Mouse (Mus musculus) large intestine, adult 2 months (tissue): Measurements from ENCODE around the gene Pgf. TPM values are rescaled to one million over a fixed set of nuclear protein-coding genes. Genes with fewer than 3 reads are reported as not detected.
A peak's percentile ranks its signal among the peaks of the same experiment; 100 is the strongest.

ENCODE experiments used
- DNase-seq: peaks from one replicate; pipeline ENCODE4 v3.0.0-alpha.2; 2012; ENCODE audit warnings: low read depth, low spot score
- WGBS: fragments of 180-500 bp; shearing (Covaris S2); methylation state at CpG from one replicate; pipeline ENCODE4 v1.1.7; 2018; 5-methylcytosine and 5-hydroxymethylcytosine counted together
- polyA plus RNA-seq: library from polyadenylated mRNA; depleted of rRNA; stranded (reverse); fragments of >200 nt; gene quantifications from 2 replicates; pipeline ENCODE4 v1.2.3, GENCODE M21; 2012

The Pgf gene
- polyA plus RNA-seq, 1 experiment: 1.2 TPM

DNA sequence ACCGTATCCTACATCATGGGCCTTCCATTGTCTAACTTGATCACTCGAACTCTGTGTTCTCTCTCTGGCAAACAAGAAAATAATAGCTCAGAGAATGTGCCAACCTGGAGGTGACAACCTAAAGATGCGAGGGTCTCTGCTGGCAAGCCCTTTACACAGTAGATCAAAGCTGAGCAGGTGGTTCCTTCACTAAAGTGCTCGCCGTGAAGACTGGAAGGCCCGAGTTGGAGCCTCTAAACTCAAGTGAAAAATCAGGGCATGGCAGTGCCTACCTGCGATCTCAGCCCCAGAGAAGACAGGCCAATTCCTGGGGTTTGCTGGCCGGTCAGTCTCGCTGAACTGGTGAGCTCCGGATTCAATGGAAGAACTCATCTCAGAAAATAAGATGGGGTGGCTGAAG, 15.6 kb upstream of the Pgf start:
- DNase-seq: no peak
- 84% methylated on average over 10 of the region's 10 CpGs for WGBS

DNA sequence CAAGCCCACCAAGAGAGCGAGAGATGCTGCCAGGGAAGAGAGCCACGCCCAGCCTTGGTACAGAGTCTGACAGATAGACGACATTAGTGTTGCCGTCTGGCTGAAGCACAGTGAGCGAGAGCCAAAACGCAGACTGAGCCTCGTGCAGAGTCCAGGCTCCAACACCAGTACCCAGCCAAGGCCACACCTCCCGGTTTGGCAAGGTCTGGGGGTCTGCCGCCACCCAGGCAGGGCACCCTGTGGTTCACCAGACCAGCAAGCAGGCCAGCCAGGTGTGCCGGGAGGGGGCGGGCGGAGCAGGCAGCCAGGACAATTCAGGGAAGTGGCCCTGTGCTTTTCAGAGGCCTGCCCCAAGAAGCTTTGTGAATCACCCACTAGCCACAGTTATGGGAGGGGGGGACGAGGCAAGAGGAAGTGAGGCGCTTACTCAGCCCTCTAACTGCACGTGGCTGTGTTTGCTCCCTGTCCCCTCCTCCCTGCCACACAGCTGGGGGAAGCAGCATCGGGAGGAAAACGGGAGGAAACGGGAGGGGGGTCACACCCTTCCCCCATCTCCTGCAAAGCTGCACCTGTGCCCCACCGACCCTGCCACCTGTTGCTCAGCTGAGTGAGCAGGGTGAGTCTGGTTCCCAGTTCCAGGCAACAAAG, 15.0 kb upstream of the Pgf start:
- WGBS: 10% methylated on average over 19 of the region's 19 CpGs
- no peak for DNase-seq

DNA sequence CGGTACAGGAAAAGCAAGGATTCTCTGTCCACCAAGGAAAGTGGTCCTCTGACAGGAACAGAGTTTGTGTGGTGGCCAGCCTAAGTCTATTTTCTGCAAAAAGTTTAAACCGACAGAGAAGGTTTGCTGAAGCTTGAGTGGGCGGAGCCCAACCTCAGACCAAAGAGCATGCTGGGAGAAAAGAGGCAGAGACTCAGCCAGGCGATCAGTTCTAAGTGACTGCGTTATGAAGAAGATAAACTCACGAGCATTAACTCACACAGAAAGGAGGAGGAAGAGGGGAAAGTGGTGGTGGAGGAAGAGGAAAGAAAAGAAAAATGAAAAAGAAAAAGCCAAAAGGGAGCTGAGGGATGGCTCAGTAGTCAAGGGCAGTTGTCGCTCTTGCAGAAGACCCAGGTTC, 12.7 kb upstream of the Pgf start:
- DNase-seq: no peak
- WGBS: 68% methylated on average over 7 of the region's 7 CpGs

DNA sequence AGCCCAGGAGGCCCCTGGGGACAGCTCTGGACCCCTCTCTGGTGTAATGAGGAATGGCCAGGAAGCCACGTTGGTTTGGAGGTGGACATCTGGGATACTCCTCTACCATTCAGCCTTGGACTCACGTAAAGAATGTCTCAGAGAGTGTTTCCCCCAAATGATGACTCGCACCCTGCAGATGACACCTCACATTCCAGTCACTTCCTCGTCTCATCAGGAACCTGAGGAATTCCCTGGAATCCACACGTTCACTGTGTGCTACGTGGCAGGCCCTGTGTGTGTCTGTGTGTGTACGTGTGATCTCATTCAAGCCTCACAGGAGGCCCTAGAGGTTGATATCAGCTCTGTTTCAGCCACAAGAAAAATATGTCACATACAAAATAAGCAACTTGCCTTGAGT, 8.8 kb upstream of the Pgf start:
- DNase-seq: no peak
- WGBS: 57% methylated on average over 7 of the region's 7 CpGs

DNA sequence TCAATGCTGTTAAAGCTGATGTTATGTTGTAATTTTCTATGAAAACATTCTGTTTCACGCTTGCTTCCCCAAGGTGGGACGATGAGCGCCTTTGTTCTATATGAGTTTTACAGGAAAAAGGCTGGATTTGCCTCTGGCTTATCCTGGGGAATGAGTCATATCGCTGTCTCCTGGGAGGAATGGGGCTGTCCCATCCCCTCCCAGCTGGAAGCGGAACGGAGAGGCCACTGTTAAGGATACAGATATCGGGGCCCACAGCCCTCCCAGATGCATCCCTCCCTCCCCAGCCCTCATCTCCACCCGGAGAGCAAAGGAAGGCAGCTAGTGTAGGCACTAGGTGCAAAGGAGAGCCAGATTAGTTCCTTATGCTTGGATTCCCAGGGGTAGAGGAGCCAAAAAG, 8.2 kb upstream of the Pgf start:
- WGBS: 33% methylated on average over 8 of the region's 8 CpGs
- no peak for DNase-seq

DNA sequence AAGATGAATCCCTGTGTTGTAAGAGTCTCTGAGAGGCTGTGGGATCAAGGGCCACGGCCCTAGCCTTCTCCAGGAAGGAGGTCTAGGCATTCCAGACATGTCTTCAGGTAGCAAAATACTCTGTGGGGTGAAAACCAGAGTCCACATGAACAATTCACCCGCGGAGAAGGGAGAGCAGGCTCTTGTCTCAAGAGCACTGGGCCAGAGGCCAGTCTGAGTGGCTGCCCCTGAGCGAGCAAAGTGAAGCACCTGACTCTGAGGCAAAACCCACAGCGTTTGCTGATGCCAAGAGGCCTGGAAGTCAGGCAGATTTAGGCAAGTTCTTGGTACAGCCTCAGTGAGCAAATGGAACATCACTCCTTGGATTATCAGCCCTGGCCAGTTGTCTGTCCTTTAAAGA, 6.5 kb upstream of the Pgf start:
- no peak for DNase-seq
- 57% methylated on average over 5 of the region's 5 CpGs for WGBS

DNA sequence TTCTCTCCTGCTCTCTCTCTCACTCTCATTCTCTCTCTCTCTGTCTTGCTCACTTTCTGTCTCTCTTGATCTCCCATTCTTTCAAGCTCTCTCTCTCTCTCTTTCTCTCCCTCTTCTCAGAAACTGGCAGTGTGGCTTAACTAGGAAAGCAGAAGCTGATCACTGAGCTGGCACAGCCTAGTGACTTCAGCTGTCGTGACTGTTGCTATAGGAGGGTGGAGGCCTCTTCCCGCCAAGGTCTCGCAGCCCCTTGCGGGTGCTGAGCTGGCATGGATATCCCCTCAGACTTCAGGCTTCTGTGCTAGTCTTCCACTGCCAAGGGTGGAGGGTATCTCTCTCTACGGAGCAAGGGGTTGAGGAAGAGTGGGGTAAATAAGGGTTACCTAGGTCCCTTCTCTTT, 5.3 kb upstream of the Pgf start:
- no peak for DNase-seq
- 64% methylated on average over 5 of the region's 5 CpGs for WGBS

DNA sequence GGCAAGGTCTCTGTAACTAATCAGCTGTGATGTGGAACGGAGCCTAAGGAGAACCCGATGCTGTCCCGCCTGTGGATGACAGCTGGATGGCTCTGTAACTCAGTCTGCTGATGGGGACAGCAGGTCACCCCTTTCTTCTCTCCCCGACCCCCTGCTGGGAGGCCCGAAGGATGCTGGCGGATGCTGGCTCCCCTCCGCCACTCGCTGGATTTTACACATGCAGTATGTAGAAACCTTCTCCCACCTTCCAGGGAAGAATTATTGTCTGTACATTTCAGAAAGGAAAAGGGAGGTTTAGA, 4.7 kb upstream of the Pgf start:
- DNase-seq: no peak
- WGBS: 37% methylated on average over 8 of the region's 8 CpGs

DNA sequence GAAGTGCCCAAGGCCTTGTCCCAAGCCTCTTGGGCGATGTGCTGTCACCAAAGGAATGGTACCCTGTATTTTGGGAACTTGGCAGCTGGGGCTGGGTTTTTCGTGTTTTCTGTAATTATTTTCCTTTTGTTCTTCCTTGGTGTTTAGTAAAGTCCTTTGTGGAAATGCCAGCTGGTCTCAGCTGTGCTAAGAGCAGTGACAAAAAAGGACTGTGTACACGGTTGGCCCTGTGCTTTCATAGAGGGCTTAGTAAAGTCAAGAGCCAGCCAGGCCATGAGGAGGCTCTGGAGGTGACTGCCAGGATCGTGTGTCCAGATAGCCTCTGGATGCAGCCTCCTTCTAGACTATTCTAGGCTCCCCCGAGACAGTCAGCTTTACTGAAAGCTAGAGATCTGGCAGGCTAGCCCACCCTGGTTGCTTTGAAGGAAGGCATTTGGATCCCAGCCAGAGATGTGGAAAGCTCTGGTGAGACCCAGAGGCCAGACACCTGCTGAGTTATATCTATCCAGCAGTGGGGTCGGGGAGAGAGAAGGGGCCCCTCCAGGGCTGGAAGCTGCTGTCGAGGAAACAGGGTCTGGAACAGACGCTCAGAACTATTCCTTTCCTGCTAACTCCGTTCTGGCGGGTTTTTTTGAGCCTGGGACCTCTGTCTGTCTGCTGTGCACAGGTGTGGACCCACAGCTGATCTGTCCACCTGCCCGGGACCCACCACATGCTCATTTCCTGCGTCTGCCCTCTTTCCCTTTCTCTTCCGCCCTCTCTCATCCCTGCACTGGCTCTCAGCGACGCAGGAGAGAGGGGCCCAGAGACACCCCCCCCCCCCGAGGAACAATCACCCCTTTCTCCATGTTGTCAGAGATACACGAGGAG, 4.1 kb upstream of the Pgf start:
- WGBS: 33% methylated on average over 17 of the region's 17 CpGs
- no peak for DNase-seq

DNA sequence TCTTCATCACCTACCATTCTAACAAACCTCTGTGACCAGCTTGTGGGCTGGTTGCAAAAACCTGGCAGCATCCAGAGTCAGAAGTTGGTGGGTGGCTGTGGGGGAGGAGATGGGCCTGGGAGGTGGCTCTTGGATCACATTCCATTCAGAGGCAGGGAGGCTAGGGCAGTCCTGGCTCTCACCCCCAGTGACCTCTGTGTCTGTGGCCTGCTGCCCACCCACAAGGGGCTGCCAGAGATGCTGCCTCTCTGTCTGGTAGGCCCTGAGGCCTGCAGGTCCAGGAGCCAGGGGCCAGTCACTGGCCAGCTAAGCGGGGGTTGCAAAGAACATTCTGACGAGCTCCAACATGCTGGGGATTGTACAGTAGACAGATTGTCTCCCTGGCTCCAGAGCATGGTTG, 704 bp upstream of the Pgf start:
- WGBS: 92% methylated on average over 2 of the region's 2 CpGs
- no peak for DNase-seq

DNA sequence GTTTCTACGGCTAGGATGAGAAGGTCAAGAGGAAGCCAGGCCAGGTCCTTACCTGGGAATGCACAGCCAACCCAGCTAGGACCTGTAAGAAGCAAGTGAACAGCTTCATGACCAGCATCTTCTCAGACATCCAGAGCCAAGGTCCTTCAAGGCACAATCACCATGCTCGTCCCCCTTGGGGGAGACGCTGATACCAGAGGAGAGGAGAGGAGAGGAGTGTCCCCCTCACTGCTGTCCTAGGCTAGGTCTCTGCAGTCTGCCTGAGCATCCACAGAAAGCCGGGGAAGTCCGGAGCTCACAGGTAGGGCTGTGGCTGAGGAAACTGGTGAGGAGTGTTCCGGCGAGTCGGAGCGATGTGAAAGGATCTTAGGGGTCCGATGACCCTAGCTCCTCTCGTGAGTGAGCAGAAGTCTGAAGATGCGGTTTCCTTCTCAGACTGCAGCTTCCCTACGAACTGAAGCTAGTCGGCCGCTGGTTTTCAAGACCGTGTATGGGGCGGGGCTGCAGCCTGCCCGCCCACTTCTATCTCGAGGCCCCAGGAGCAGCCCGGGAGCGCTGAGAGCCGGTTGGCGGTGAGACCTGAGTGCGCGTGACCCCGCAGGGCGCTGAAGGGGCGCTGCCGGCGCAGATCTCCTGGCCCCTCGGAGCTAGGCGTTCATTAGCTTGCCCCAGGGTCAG, 605 bp downstream of the Pgf start:
- no peak for DNase-seq
- 4% methylated on average over 32 of the region's 32 CpGs for WGBS

DNA sequence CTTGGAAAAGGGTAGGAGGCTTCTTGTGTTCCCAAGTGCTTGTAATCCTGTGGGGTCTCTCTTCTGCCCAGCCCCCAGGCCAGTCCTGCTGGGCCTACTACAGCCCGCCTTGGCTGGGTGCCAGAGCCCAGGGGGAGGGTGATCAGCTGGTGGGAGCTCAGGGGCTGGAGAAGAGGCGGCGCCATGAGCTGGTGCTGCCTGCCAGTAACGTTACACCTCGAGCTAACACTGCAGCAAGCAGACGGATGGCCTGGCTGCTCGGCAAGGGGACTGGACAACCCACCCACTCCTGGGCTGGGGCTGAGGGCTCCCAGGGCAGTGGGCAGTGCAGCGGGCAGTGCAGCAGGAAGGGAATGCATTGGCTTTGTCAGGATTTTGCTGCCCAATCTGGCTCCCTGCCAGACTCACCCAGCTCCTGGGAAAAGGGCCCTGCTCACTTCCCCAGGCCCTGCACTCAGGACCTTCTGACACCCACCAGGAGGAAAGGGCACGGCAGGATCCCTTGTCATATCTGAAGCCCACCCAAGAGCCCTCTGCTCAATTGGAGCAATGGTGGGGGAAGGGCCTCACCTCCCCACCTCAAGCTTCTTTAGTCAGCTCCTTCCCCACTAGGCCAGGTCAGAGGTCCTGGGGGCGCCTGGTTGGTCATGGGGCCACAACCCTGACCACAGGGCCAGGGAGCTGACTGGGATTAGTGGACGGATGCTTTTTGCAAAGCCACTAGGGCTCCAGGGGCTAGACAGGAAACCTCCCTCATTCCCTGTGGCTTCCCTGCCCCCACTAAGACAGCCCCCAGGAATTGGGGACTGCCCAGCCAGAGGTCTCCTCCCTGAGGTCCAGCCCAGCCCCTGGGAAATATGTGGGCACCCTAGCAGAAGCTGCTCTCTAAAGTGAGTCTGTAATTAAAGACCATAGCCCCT, 1.4 kb downstream of the Pgf start:
- 60% methylated on average over 11 of the region's 11 CpGs for WGBS
- DNase-seq: no peak

DNA sequence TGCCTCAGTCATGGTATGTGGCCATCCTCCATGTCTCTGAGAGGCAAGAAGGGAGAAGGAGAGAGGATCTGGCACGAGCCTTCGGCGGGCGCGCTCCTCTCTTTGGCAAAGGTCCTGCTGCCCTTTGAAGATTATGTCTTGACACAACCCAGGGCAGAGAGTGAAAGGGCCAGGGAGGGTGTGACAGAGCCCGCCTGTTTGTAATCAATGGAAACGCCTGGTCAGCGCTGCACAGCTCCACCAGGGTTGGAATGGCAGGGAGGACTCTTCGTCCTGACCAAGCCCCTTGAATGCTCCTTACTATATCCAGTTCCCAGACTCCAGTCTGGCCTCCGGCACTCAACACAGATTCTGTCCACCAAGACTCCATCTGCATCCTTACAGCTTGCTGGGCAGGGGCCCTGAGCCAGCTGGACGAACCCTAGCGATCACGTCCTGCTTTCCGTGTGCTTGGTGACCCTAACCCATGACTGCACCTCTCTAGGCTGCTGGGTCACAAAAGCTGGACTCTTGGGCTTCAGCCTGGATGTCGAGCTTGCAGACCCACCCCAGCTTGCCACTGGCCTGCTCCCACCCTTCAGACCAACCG, 2.4 kb downstream of the Pgf start:
- DNase-seq: no peak
- WGBS: 64% methylated on average over 16 of the region's 16 CpGs

DNA sequence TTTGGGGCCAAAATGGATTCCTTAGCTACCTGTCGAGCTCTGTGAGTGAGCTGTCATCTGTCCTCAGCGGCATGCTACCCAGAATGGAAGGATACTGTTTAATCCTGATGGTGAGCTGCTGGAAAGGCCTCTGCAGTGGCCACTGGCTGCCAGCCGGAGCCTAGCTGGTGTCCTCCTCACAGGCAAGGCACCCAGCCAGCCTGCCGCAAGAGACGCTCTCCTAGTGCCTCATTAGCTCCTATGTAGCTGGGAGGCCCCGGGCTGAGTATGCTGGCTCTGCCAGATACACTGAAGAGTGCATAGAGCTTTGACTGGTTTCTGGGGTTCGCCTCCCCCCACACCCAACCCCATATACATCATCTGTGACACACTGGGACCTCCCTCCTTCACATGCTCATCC, 3.6 kb downstream of the Pgf start:
- WGBS: 69% methylated on average over 7 of the region's 7 CpGs

DNA sequence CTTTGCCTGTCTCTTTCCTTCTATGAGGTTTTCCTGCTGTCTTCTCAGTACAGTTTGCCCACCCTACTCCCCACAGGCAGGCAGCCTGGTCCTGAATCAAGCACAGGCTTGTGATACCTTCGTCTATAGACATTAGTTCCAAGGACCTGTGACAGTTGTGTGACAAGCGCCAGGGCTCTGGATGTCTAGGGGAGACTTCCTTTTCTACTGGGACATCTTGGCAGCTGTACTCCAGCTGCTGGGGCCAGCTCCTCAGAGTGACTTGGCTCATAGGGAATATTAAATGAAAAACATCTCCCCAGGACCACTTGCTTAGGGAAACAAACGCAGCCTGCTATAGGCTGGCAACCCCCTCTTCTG, 6.7 kb downstream of the Pgf start:
- WGBS: 78% methylated on average over 3 of the region's 3 CpGs
- DNase-seq: no peak

More for the DNA sequence above, 3.6 kb downstream of the Pgf start:
- no peak for DNase-seq

DNA sequence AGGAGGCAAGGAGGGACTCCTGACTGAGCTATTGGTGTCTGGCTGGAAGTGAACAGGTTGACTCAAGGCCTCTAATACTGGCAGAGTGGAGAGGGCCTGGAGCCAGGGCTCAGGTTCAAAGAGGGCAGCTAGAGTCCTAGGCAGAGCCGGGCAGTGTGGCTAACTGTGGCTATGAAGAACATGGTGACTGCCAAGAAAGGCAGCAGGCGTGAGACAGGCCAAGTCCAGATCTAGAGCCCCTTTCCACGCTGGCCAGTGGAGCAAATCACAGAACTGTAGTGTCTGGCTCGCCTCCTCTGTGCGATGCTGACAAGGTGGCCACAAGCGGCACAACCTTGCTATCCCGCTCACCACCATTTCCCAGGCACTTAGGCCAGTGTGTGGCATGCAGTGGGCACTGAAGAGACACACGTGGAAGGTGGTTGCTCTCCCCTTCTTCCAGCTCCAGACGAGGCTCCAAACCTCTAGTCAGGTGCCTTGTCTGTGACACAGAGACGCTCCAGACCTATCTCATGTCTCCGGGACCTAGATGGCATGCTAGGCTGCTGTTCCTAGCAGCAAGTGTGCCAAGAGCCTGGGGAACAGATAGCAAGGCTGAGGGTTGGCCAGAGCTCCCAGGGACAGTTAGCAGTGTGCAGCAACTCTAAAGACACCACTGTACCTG, 7.2 kb downstream of the Pgf start:
- no peak for DNase-seq
- 85% methylated on average over 11 of the region's 11 CpGs for WGBS

DNA sequence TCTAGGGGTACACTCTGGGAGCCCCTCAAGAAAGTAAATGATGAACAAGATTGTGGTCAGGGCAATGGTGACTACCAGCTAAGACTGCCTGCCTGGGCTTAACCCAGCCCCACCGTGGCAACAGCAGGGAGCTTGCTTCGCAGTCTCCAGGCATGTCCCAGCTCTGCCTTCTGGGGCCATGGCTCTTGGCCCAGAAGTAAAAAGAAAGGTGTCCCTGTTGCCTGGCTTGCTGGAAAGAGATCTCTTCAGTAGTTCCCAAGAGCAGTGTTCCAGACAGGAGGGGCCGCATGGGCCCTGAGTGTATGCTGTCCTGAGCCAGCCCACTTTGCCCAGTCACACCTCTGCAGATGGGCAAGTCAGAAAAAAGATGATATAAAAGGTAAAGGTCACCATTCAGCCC, 7.7 kb downstream of the Pgf start:
- WGBS: 68% methylated on average over 3 of the region's 3 CpGs
- DNase-seq: no peak

DNA sequence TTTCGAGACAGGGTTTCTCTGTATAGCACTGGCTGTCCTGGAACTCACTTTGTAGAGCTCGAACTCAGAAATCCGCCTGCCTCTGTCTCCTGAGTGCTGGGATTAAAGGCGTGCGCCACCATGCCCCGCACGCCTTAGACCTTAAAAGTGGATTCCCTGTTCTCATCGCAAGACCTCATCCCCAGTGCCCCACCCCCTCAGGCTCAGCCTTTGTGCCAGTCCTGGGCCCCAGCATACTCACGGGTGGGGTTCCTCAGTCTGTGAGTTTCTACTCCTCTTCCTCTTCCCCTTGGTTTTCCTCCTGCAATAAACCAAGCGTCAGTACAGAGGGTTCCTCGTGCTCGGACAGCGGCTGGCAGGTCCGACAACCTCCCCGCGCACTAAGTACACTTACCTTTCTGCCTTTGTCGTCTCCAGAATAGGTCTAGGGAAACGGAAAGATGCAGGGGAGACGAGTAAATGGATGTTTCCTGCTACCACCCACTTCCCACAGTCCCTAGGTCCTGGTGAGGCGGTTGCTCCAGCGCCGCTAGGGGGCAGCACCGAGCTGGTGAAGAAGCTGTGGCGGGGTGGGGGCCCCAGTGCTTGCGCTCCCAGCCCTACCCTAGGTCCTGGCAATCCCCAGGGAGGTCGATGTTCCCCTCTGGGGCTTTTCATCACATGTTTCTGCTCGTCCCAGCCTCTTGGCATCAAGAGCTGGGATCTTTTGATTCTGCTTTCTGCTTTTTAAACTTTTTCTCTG, 8.3 kb downstream of the Pgf start:
- peak; percentile 37 for DNase-seq
- 22% methylated on average over 27 of the region's 27 CpGs for WGBS

DNA sequence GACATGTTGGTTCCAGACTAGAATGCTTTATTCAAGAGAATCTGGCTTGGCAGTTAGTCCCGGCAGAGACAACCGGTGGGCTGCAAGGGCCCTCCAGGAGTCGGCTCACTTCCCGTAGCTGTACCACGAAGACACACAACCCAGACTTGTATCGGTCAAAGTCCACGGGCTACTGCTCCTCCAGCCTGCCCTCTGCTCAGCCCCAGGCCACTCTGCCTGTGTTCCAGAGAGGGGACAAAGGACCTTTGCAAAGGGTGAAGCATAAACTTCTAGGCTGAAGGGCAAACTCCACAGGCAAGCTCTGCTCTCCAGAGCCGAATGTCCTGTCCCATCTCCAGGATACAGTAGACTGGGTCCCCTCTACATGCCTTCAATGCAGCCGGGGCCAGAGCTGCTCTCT, 11.0 kb downstream of the Pgf start:
- no peak for DNase-seq
- 70% methylated on average over 9 of the region's 9 CpGs for WGBS
